Mouse (Mus musculus) midbrain, embryonic 14.5 days (tissue): Measurements from ENCODE around the gene Tle2. TPM values are rescaled to one million over a fixed set of nuclear protein-coding genes. Genes with fewer than 3 reads are reported as not detected.
A peak's percentile ranks its signal among the peaks of the same experiment; 100 is the strongest.

Source experiments
- ATAC-seq: fragments of 200-750 bp; cut with Nextera tagmentation; 2 replicates; pipeline ENCODE4 v1.8.0; 2017; ENCODE audit warnings: moderate number of reproducible peaks, moderate library complexity; ENCODE audit not compliant: low FRiP score, low TSS enrichment
- DNase-seq: peaks from one replicate; pipeline ENCODE4 v3.0.0-alpha.2; 2015
- H3K27ac ChIP-seq: fragments of 300-500 bp; sonication (generic); replicated peaks from 2 replicates; pipeline ENCODE4 v1.5.1; 2014; ENCODE audit warnings: mild to moderate bottlenecking, low read depth, low read length, moderate library complexity
- H3K27me3 ChIP-seq: fragments of 300-500 bp; sonication (generic); 2 replicates; pipeline ENCODE4 v1.6.1; 2014; ENCODE audit warnings: low read length, control low read depth, mixed read lengths; ENCODE audit not compliant: control insufficient read depth, insufficient read depth
- H3K36me3 ChIP-seq: fragments of 300-500 bp; sonication (generic); 2 replicates; pipeline ENCODE4 v1.6.1; 2014; ENCODE audit warnings: low read length, control low read depth; ENCODE audit not compliant: control insufficient read depth, insufficient read depth
- H3K4me1 ChIP-seq: fragments of 300-500 bp; sonication (generic); 2 replicates; pipeline ENCODE4 v1.6.1; 2014; ENCODE audit warnings: mild to moderate bottlenecking, antibody characterized with exemption, low read length, control low read depth; ENCODE audit not compliant: control insufficient read depth, insufficient read depth
- H3K4me2 ChIP-seq: fragments of 300-500 bp; sonication (generic); 2 replicates; pipeline ENCODE4 v1.6.1; 2014; ENCODE audit warnings: mild to moderate bottlenecking, low read length, moderate library complexity
- H3K4me3 ChIP-seq: fragments of 300-500 bp; sonication (generic); replicated peaks from 2 replicates; pipeline ENCODE4 v1.5.1; 2014; ENCODE audit warnings: low read depth, low read length
- H3K9ac ChIP-seq: fragments of 300-500 bp; sonication (generic); replicated peaks from 2 replicates; pipeline ENCODE4 v1.6.1; 2014; ENCODE audit warnings: mild to moderate bottlenecking, low read length, moderate library complexity
- H3K9me3 ChIP-seq: fragments of 300-500 bp; sonication (generic); 2 replicates; pipeline ENCODE4 v1.6.1; 2016; ENCODE audit warnings: low read length, control low read depth, mixed read lengths; ENCODE audit not compliant: control insufficient read depth
- WGBS: fragments of 180-500 bp; shearing (Covaris S2); extraction: QIAGEN DNeasy Blood & Tissue Kit; methylation state at CpG from one replicate; pipeline ENCODE4 v1.1.7; 2014; 5-methylcytosine and 5-hydroxymethylcytosine counted together
- polyA plus RNA-seq: library from polyadenylated mRNA; unstranded; fragments of >200 nt; fragmentation: Nextera tagmentation; extraction: Ambion mirVana; gene quantifications from 2 replicates; pipeline ENCODE4 v1.2.1, GENCODE M21; 2014

The Tle2 gene
- polyA plus RNA-seq, 1 experiment from 2014 or later, result 20.4 TPM

DNA sequence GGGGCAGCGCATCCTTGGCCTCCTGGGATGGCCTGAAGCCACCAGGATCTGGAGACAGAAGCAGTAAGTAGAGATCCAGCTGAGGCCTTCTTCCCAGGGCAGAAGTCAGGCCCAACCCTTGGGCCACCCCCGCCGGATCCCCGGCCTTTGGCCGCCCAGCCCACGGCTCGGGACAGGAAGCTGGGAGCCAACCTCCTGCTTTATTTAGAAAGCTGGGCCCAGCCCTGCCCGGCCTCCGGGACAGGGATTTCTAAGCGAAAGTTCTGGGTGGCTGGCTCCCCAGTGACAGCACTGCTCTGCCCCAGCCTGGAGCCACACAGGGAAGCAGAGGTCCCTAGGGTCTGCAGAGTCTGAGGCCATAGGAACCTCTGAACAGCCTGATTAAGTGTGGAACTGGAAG is 32.6 kb upstream of the Tle2 start:
- Histone ChIP-seq H3K4me1 (peaks cover 24% of the 10 kb centered on the region), H3K36me3 (0 out of 2 replicates have a peak, but pooled peaks cover 6% of the 10 kb centered on the region), H3K4me3 (no peak overlapping the region), H3K9me3 (no peaks in the 10 kb centered on the region), H3K9ac (peak overlapping the region; percentile 9; the same call in 1 of the 2 replicates), H3K27me3 (no peaks in the 10 kb centered on the region), H3K4me2 (0 out of 2 replicates have a peak overlapping the region, but pooled peaks have one; percentile 3), H3K27ac (no peak overlapping the region)
- ATAC-seq (no peak), DNase-seq (no peak)
- 82% methylated on average over 10 of the region's 10 CpGs for WGBS

DNA sequence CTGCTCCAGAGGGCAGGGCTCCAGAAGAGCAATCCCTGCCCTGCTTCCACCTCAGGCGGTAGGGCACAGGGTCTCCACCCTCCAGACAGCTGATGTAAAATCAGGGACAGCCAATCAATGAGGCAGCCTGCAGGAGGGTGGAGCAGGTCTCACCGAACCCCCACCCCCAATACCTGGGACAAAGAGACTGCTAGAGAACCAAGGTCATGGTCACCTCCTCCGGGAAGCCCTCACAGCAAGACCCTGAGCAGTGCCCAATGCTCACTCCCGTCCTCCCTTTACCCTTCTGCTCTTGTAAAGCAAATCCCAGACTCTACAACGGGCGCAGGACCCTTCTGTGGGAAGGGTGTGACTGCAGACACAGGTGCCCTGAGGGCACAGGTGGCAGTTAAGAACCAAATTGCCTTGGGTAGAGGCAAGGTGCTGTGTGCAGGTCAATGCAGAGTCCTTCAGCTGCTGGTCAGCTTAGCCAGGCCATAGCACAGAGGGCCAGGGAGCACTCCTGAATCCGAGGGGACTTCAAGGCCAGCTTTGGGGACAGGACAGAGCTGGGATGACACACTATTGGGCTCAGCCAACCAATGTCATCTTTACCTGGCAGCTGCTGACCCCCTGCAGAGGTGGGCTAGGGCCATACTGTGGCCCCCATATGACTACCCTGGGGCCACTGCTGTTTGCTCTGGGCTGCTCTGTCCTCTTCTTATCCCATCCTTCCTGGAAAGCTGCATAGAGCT is 31.5 kb upstream of the Tle2 start:
- H3K27me3 ChIP-seq, result no peaks in the 10 kb centered on the region
- WGBS, result 77% methylated on average over 7 of the region's 7 CpGs
- H3K4me2 ChIP-seq, result peak overlapping the region; percentile 95
- ATAC-seq (no peak), DNase-seq (no peak)
- no peak overlapping the region for H3K27ac ChIP-seq
- peak overlapping the region; percentile 91; the same call in 1 of the 2 replicates for H3K9ac ChIP-seq
- H3K36me3 ChIP-seq, result 0 out of 2 replicates have a peak, but pooled peaks cover 6% of the 10 kb centered on the region
- H3K9me3 ChIP-seq, result no peaks in the 10 kb centered on the region
- H3K4me3 ChIP-seq, result 0 out of 2 replicates have a peak overlapping the region, but pooled peaks have one; percentile 5
- H3K4me1 ChIP-seq, result peaks cover 24% of the 10 kb centered on the region

DNA sequence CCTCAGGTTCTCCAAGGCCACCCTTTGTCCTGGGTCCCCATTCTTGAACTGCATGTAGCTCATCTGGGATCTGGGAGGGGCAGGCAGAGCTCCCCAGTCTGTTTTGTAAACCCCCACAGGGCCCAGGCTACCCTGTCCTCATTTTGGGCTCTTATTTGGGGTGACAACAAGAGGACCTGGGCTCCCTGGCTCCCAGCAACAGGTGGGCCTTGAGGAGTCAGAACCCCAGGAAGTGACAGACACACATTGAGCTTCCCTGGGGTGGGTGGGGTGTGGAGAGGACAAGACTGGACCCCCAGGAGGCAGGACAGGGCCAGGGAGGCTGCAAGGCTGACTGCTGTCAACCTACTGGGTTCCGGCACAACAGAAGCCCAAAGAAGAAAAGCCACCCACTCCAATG is 30.7 kb upstream of the Tle2 start:
- Histone ChIP-seq H3K27ac (no peak overlapping the region), H3K36me3 (0 out of 2 replicates have a peak, but pooled peaks cover 6% of the 10 kb centered on the region)

DNA sequence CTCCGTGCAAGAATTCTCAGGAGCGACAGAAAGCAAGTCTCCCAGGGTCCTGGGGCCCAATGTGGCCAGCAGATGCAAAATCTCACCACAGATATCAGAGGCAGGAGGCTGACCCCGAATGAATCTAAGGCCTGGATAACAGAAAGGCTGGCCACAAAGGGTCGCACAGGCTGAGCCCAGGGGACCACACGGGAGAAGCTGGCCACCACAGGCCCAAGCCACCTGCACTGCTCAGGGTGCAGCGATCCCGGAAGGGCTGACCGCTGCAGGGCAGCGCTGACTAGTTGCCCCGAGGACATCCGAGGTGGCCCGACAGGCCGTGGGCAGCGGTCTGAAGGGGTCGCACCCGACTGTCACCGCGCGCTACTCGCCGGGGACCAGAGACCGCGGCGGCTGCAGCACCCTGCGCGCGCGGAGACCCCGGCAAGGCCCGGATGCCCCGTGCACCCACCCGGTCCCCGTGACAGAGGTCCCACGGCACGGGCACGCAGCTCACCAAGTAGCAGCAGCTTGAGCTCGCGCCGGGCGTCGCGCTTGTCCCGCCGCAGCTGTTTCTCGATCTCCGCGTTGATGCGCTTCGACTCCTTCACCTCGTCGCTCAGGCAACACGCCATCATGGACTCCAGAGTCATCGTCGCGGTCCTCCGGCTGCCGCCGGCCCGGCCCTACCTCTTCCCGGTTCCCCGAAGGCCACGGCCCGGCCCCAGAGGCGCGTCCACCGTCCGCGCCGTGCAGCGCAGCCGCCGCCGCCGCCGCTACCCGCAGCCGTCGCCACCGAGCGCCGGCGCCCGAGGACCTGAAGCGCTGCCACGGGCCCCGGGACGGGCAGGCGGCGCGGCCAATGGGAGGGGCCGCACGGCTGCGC is 29.8 kb upstream of the Tle2 start:
- peaks cover 24% of the 10 kb centered on the region for H3K4me1 ChIP-seq

More for the DNA sequence above, 30.7 kb upstream of the Tle2 start:
- peak overlapping the region; percentile 95 for H3K4me2 ChIP-seq
- H3K9ac ChIP-seq, result peak overlapping the region; percentile 91
- no peaks in the 10 kb centered on the region for H3K9me3 ChIP-seq
- peak overlapping the region; percentile 91 for H3K4me3 ChIP-seq
- H3K27me3 ChIP-seq, result no peaks in the 10 kb centered on the region
- H3K4me1 ChIP-seq, result peaks cover 24% of the 10 kb centered on the region
- ATAC-seq, result no peak
- WGBS, result 60% methylated on average over 1 of the region's 1 CpGs
- no peak for DNase-seq

DNA sequence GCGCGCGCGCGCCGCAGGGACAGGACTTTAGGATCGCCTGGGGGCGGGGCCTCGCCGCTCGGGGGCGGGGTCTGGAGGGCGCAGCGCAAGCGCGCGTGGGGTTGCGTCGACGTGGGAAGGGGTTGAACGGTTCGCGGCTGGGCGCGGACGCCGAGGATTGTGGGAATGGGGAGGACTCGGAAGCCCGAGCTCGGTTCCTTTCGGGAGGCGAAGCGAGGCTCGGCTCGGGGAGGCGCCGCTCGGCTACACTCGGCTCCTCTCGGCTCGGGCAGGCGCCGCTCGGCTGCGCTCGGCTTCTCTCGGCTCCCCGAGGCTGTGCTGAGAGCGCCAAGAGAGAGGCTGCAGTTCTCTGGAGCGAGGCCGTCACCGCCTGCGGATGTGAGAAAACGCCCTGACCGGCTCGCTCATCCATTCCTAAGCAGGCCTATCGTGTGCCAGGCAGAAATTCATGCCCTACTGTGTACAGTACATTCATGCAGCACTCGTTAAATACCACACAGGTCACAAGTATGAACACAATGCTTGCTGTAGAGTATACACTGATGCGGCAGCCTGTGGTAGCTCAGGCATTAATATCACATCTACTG is 29.1 kb upstream of the Tle2 start, which contains the start of gene Gna11:
Gene Gna11, minus strand, starts transcription at position 30 of the 587 bp plus-strand sequence.
- peak within 1 kb of the TSS; percentile 91 for H3K9ac ChIP-seq
- peaks cover 24% of the 10 kb centered on the region for H3K4me1 ChIP-seq
- under 1% methylated on average over 59 of the region's 59 CpGs for WGBS
- peak within 1 kb of the TSS; percentile 91 for H3K4me3 ChIP-seq
- DNase-seq (peak; percentile 100), ATAC-seq (peak; percentile 96)
- H3K36me3 ChIP-seq, result no peaks in the 10 kb centered on the region
- H3K27me3 ChIP-seq, result no peaks in the 10 kb centered on the region; the same call in 1 of the 2 replicates
- peak within 1 kb of the TSS; percentile 93 for H3K27ac ChIP-seq
- H3K9me3 ChIP-seq, result no peaks in the 10 kb centered on the region
- peak within 1 kb of the TSS; percentile 95 for H3K4me2 ChIP-seq

More for the DNA sequence above, 29.8 kb upstream of the Tle2 start:
- Histone ChIP-seq H3K4me3 (peak overlapping the region; percentile 91), H3K27ac (peak overlapping the region; percentile 93), H3K9me3 (no peaks in the 10 kb centered on the region), H3K27me3 (no peaks in the 10 kb centered on the region), H3K36me3 (0 out of 2 replicates have a peak, but pooled peaks cover 3% of the 10 kb centered on the region), H3K9ac (peak overlapping the region; percentile 91), H3K4me2 (peak overlapping the region; percentile 95)
- DNase-seq (no peak), ATAC-seq (0 out of 2 replicates have a peak, but pooled peaks have one; percentile 1)
- WGBS, result under 1% methylated on average over 90 of the region's 93 CpGs

DNA sequence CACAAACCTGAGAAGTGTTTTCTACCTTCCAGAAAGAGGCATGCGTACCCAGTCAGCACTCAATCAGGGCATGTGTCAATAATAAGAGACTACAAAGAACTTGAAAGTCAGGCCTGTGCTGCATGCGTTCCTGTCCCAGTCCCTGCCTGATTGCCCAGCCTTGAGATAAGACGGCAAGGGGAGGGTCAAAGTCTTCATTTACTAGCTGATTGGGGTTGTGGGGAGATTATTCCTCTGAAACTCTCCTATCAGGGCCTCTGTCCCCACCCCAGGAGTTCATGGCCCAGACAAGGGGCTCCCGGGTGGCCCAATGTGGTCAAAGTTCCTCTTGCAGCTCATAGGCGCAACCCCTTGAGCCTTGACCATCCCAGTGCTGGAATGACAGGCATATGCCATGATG is 28.0 kb upstream of the Tle2 start:
- Histone ChIP-seq H3K27me3 (no peaks in the 10 kb centered on the region; the same call in 1 of the 2 replicates), H3K27ac (no peak overlapping the region), H3K9me3 (no peaks in the 10 kb centered on the region), H3K4me2 (no peak overlapping the region), H3K4me1 (peaks cover 24% of the 10 kb centered on the region), H3K9ac (no peak overlapping the region), H3K36me3 (no peaks in the 10 kb centered on the region), H3K4me3 (no peak overlapping the region)
- DNase-seq (no peak), ATAC-seq (no peak)
- WGBS, result 80% methylated on average over 5 of the region's 5 CpGs

DNA sequence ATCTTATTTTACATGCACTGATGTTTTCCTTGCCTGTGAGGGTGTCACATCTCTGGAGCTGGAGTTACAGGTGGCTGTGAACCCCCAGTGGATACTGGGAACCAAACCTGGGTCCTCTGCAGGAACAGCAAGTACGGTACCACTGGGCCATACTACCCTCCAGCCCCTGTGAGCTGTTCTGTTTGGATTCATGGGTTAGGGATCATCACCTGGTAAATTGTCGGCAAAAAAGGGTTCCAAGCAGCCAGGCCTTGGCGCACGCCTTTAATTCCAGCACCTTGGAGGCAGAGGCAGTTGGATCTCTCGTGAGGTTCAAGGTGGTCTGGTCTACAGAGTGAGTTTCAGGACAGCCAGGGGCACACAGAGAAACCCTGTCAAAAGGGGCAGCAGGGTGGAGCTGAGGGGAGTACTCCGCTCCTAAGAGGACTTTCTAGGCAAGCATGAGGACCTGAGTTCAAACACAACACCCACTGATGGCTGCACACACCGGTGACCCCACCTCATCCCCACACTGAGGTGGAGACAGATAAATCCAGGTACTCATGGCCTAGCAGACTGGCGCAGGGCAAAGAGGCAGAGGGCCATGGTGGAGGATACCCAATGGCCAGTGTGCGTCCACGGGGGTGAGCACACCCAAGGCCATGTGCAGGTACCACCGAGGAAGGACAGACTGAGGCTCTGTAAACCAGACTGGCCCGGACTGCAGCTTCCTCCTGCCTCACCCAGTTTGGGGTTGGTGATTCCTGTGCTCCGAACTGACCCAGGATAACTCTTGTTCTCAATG is 27.4 kb upstream of the Tle2 start:
- Histone ChIP-seq H3K4me1 (peaks cover 20% of the 10 kb centered on the region), H3K9me3 (no peaks in the 10 kb centered on the region), H3K27me3 (no peaks in the 10 kb centered on the region; the same call in 1 of the 2 replicates), H3K36me3 (no peaks in the 10 kb centered on the region), H3K4me3 (no peak overlapping the region), H3K9ac (0 out of 2 replicates have a peak overlapping the region, but pooled peaks have one; percentile 20), H3K4me2 (no peak overlapping the region), H3K27ac (no peak overlapping the region)
- no peak for ATAC-seq
- DNase-seq, result no peak
- WGBS, result 92% methylated on average over 13 of the region's 13 CpGs
